Mouse (Mus musculus): Measurements from ENCODE around the gene Elp5. TPM values are rescaled to one million over a fixed set of nuclear protein-coding genes. Genes with fewer than 3 reads are reported as not detected.
"Not testable (repeated sequence)": the region's sequence is repeated elsewhere in the genome, so short reads cannot be mapped to it uniquely, and the experiment has no call there.

Elp5 gene
- polyA plus RNA-seq, 1 experiment from 2014 or later, result 129 TPM

- Histone ChIP-seq H3K27ac (no peak overlapping the region), H3K4me2 (peak overlapping the region; percentile 48), H3K36me3 (replicated peaks) (no peaks in the 10 kb centered on the region), H3K4me3 (replicated peaks) (peak overlapping the region; percentile 19; the same call in 1 of the 2 replicates), H3K9ac (no peak overlapping the region), H3K9me3 (no peaks in the 10 kb centered on the region), H3K4me1 (peaks cover 24% of the 10 kb centered on the region), H3K27me3 (peaks cover 41% of the 10 kb centered on the region)
- no peak for ATAC-seq (ENCODE audit: low FRiP score)
- WGBS, result 23% methylated on average over 6 of the region's 6 CpGs
These were observed 47.6 kb downstream of the Elp5 start for GRCm38 (mm10) chr11:69934681-69935080.

- peaks cover 39% of the 10 kb centered on the region for H3K27me3 ChIP-seq
- no peaks in the 10 kb centered on the region for H3K9me3 ChIP-seq
- H3K4me2 ChIP-seq, result peak overlapping the region; percentile 48
- peak overlapping the region; percentile 19 for H3K4me3 ChIP-seq (replicated peaks)
- ATAC-seq (ENCODE audit: low FRiP score), result peak; percentile 35; the same call in 1 of the 2 replicates
- H3K9ac ChIP-seq, result no peak overlapping the region
- peak overlapping the region; percentile 19; the same call in 1 of the 2 replicates for H3K27ac ChIP-seq
- H3K36me3 ChIP-seq (replicated peaks), result no peaks in the 10 kb centered on the region
- peaks cover 24% of the 10 kb centered on the region for H3K4me1 ChIP-seq
- under 1% methylated on average over 18 of the region's 18 CpGs for WGBS
These were observed 48.1 kb downstream of the Elp5 start for GRCm38 (mm10) chr11:69934169-69934568.

GRCm38 (mm10) chr11:69933066-69933465, 49.3 kb downstream of the Elp5 start:
- Histone ChIP-seq H3K4me2 (no peak overlapping the region), H3K4me3 (replicated peaks) (no peak overlapping the region), H3K27me3 (peaks cover 28% of the 10 kb centered on the region), H3K27ac (no peak overlapping the region), H3K4me1 (peaks cover 24% of the 10 kb centered on the region), H3K9me3 (no peaks in the 10 kb centered on the region), H3K36me3 (replicated peaks) (no peaks in the 10 kb centered on the region), H3K9ac (no peak overlapping the region)
- WGBS, result 78% methylated on average over 4 of the region's 4 CpGs
- ATAC-seq (ENCODE audit: low FRiP score), result no peak

- 37% methylated on average over 3 of the region's 3 CpGs for WGBS
- H3K4me1 ChIP-seq, result peaks cover 22% of the 10 kb centered on the region
- H3K4me2 ChIP-seq, result no peak overlapping the region
- no peak overlapping the region for H3K4me3 ChIP-seq (replicated peaks)
- H3K9me3 ChIP-seq, result no peaks in the 10 kb centered on the region
- no peaks in the 10 kb centered on the region for H3K36me3 ChIP-seq (replicated peaks)
- no peak for ATAC-seq (ENCODE audit: low FRiP score)
- H3K9ac ChIP-seq, result no peak overlapping the region
- peaks cover 20% of the 10 kb centered on the region for H3K27me3 ChIP-seq
- no peak overlapping the region for H3K27ac ChIP-seq
These were observed 50.1 kb downstream of the Elp5 start for GRCm38 (mm10) chr11:69932254-69932653.

GRCm38 (mm10) chr11:69931769-69932168, 50.5 kb downstream of the Elp5 start:
- Histone ChIP-seq H3K27ac (no peak overlapping the region), H3K36me3 (replicated peaks) (no peaks in the 10 kb centered on the region), H3K9me3 (no peaks in the 10 kb centered on the region), H3K4me2 (no peak overlapping the region), H3K4me3 (replicated peaks) (no peak overlapping the region), H3K27me3 (peaks cover 15% of the 10 kb centered on the region), H3K9ac (no peak overlapping the region), H3K4me1 (peaks cover 17% of the 10 kb centered on the region)
- 79% methylated on average over 8 of the region's 8 CpGs for WGBS
- ATAC-seq (ENCODE audit: low FRiP score), result no peak

GRCm38 (mm10) chr11:69930967-69931537, 51.3 kb downstream of the Elp5 start:
- Histone ChIP-seq H3K9me3 (no peaks in the 10 kb centered on the region), H3K36me3 (replicated peaks) (no peaks in the 10 kb centered on the region), H3K9ac (no peak overlapping the region), H3K4me3 (replicated peaks) (no peak overlapping the region), H3K27ac (no peak overlapping the region), H3K27me3 (peaks cover 8% of the 10 kb centered on the region), H3K4me2 (no peak overlapping the region), H3K4me1 (peaks cover 10% of the 10 kb centered on the region)
- WGBS, result 75% methylated on average over 3 of the region's 3 CpGs
- ATAC-seq (ENCODE audit: low FRiP score), result no peak

GRCm38 (mm10) chr11:69930176-69930575, 52.1 kb downstream of the Elp5 start:
- H3K9ac ChIP-seq; H3K27me3 ChIP-seq; ATAC-seq (ENCODE audit: low FRiP score); H3K27ac ChIP-seq; H3K9me3 ChIP-seq; H3K4me2 ChIP-seq; H3K4me3 ChIP-seq (replicated peaks); H3K36me3 ChIP-seq (replicated peaks); H3K4me1 ChIP-seq: not testable (repeated sequence)
- 87% methylated on average over 8 of the region's 8 CpGs for WGBS

- WGBS, result 85% methylated on average over 4 of the region's 4 CpGs
- H3K27ac ChIP-seq, result no peak overlapping the region
- no peak overlapping the region for H3K4me3 ChIP-seq (replicated peaks)
- 0 out of 2 replicates have a peak, but pooled peaks cover 2% of the 10 kb centered on the region for H3K4me1 ChIP-seq
- H3K4me2 ChIP-seq, result no peak overlapping the region
- H3K36me3 ChIP-seq (replicated peaks), result no peaks in the 10 kb centered on the region
- 0 out of 2 replicates have a peak, but pooled peaks cover 2% of the 10 kb centered on the region for H3K27me3 ChIP-seq
- ATAC-seq (ENCODE audit: low FRiP score), result no peak
- no peaks in the 10 kb centered on the region for H3K9me3 ChIP-seq
- H3K9ac ChIP-seq, result no peak overlapping the region
These were observed 52.6 kb downstream of the Elp5 start for GRCm38 (mm10) chr11:69929712-69930111.

GRCm38 (mm10) chr11:69927501-69927900, 54.8 kb downstream of the Elp5 start:
- ATAC-seq (ENCODE audit: low FRiP score), result no peak
- no peaks in the 10 kb centered on the region for H3K9me3 ChIP-seq
- no peak overlapping the region for H3K9ac ChIP-seq
- no peaks in the 10 kb centered on the region for H3K27me3 ChIP-seq
- no peak overlapping the region for H3K27ac ChIP-seq
- WGBS, result 94% methylated on average over 2 of the region's 2 CpGs
- no peak overlapping the region for H3K4me2 ChIP-seq
- H3K36me3 ChIP-seq (replicated peaks), result no peaks in the 10 kb centered on the region
- H3K4me3 ChIP-seq (replicated peaks), result no peak overlapping the region
- H3K4me1 ChIP-seq, result peaks cover under 1% of the 10 kb centered on the region; the same call in 1 of the 2 replicates

GRCm38 (mm10) chr11:69922796-69923195, 59.5 kb downstream of the Elp5 start:
- WGBS, result 70% methylated on average over 3 of the region's 3 CpGs
- H3K4me2 ChIP-seq, result 0 out of 2 replicates have a peak overlapping the region, but pooled peaks have one; percentile 92
- ATAC-seq (ENCODE audit: low FRiP score), result no peak
- no peaks in the 10 kb centered on the region for H3K27me3 ChIP-seq
- H3K9ac ChIP-seq, result peak overlapping the region; percentile 99; the same call in 1 of the 2 replicates
- H3K36me3 ChIP-seq (replicated peaks), result peaks cover 16% of the 10 kb centered on the region
- peaks cover 19% of the 10 kb centered on the region for H3K4me1 ChIP-seq
- peak overlapping the region; percentile 94; the same call in 1 of the 2 replicates for H3K27ac ChIP-seq
- H3K9me3 ChIP-seq, result no peaks in the 10 kb centered on the region
- H3K4me3 ChIP-seq (replicated peaks), result no peak overlapping the region

- Histone ChIP-seq H3K27me3 (no peaks in the 10 kb centered on the region), H3K9me3 (no peaks in the 10 kb centered on the region), H3K36me3 (replicated peaks) (peaks cover 22% of the 10 kb centered on the region), H3K4me3 (replicated peaks) (peak overlapping the region; percentile 100), H3K4me2 (peak overlapping the region; percentile 92), H3K27ac (peak overlapping the region; percentile 94), H3K9ac (peak overlapping the region; percentile 99), H3K4me1 (peaks cover 19% of the 10 kb centered on the region)
- no peak for ATAC-seq (ENCODE audit: low FRiP score)
- WGBS, result 4% methylated on average over 12 of the region's 12 CpGs
These were observed 60.1 kb downstream of the Elp5 start for GRCm38 (mm10) chr11:69922012-69922756.

GRCm38 (mm10) chr11:69921114-69922011, 61.0 kb downstream of the Elp5 start, which contains the start of gene Eif5a:
Gene Eif5a (minus strand): TSS chr11:69921958.
- peaks cover 30% of the 10 kb centered on the region for H3K36me3 ChIP-seq (replicated peaks)
- peaks cover 19% of the 10 kb centered on the region for H3K4me1 ChIP-seq
- peak within 1 kb of the TSS; percentile 94 for H3K27ac ChIP-seq
- H3K4me3 ChIP-seq (replicated peaks), result peak within 1 kb of the TSS; percentile 100
- no peaks in the 10 kb centered on the region for H3K9me3 ChIP-seq
- WGBS, result under 1% methylated on average over 78 of the region's 78 CpGs
- ATAC-seq (ENCODE audit: low FRiP score), result peak; percentile 96
- H3K27me3 ChIP-seq, result no peaks in the 10 kb centered on the region
- H3K4me2 ChIP-seq, result peak within 1 kb of the TSS; percentile 92
- peak within 1 kb of the TSS; percentile 99 for H3K9ac ChIP-seq

All from forebrain, embryonic 12.5 days (tissue).